Mouse (Mus musculus) heart, embryonic 12.5 days (tissue): ENCODE measurements around the gene Wdr91. TPM values are rescaled to one million over a fixed set of nuclear protein-coding genes. Genes with fewer than 3 reads are reported as not detected.
A peak's percentile ranks its signal among the peaks of the same experiment; 100 is the strongest.

Source experiments
- ATAC-seq: fragments of 200-750 bp; cut with Nextera tagmentation; 2 replicates; pipeline ENCODE4 v1.8.0; 2017; ENCODE audit warnings: moderate TSS enrichment, moderate library complexity; ENCODE audit not compliant: insufficient number of reproducible peaks, low FRiP score
- H3K27ac ChIP-seq: fragments of 300-500 bp; sonication (generic); 2 replicates; pipeline ENCODE4 v1.5.1; 2016; ENCODE audit warnings: mild to moderate bottlenecking, moderate library complexity; ENCODE audit not compliant: poor library complexity, severe bottlenecking
- H3K27me3 ChIP-seq: fragments of 300-500 bp; sonication (generic); replicated peaks from 2 replicates; pipeline ENCODE4 v1.6.1; 2016; ENCODE audit warnings: mild to moderate bottlenecking, moderate library complexity
- H3K36me3 ChIP-seq: fragments of 300-500 bp; sonication (generic); 2 replicates; pipeline ENCODE4 v1.6.1; 2016; ENCODE audit warnings: mild to moderate bottlenecking, moderate library complexity
- H3K4me1 ChIP-seq: fragments of 300-500 bp; sonication (generic); replicated peaks from 2 replicates; pipeline ENCODE4 v1.6.1; 2016; ENCODE audit warnings: mild to moderate bottlenecking
- H3K4me2 ChIP-seq: fragments of 300-500 bp; sonication (generic); 2 replicates; pipeline ENCODE4 v1.6.1; 2016; ENCODE audit warnings: mild to moderate bottlenecking, moderate library complexity
- H3K4me3 ChIP-seq: fragments of 300-500 bp; sonication (generic); 2 replicates; pipeline ENCODE4 v1.5.1; 2016; ENCODE audit warnings: mild to moderate bottlenecking
- H3K9ac ChIP-seq: fragments of 300-500 bp; sonication (generic); 2 replicates; pipeline ENCODE4 v1.6.1; 2016; ENCODE audit warnings: mild to moderate bottlenecking, moderate library complexity
- H3K9me3 ChIP-seq: fragments of 300-500 bp; sonication (generic); replicated peaks from 2 replicates; pipeline ENCODE4 v1.6.1; 2016; ENCODE audit warnings: mild to moderate bottlenecking, moderate library complexity
- WGBS: fragments of 180-500 bp; shearing (Covaris S2); methylation state at CpG from one replicate; pipeline ENCODE4 v1.1.7; 2016; 5-methylcytosine and 5-hydroxymethylcytosine counted together
- polyA plus RNA-seq: library from polyadenylated mRNA; unstranded; fragments of >200 nt; fragmentation: Nextera tagmentation; extraction: Ambion mirVana; gene quantifications from 2 replicates; pipeline ENCODE4 v1.2.1, GENCODE M21; 2016

Wdr91 gene
- polyA plus RNA-seq, 1 experiment from 2014 or later = 10.7 TPM

DNA sequence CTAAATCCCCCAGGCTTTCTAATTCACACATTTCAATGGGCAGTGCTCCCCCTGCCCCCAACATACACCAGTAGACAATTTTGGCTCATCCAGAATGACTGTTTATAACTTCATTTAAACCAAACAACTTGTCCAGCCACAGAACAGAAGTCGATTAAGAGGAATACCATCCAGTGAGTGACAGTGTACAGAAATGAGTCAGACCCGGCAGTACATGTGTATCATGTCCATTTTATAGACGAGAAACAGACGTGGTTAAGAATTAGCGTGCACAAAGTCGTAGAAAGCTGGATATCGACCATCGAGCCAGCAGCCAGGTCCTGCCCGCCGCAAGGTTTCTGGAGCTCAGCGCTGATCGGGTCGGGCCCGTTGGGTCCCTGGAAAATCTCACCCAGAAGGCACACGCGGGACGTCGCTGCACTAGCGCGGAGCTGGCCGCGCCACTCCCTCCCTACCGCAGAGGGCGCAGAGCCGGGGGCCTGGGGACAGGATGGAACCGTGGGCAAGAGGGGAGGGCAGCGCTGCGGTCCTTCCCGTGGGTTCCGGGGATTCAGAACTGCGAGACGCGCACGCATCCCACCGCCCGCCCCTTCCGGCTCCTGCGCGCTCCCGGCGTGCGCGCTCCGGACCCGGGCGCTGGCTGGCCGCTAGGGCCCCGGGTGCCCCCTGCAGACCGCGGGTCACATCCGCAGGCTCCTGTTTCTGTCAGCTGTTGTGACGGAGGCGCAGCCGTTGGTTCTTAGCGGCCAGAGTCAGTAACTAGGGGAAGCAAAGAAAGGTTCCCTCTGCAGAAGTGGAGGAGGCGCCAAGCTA, 33.0 kb downstream of the Wdr91 start, which contains the start of gene Cyren:
TSS of gene Cyren (minus strand) at position 552 of the 813 bp plus-strand sequence.
- Histone ChIP-seq H3K27ac (peak within 1 kb of the TSS; percentile 93), H3K27me3 (no peaks in the 10 kb centered on the region), H3K9ac (peak within 1 kb of the TSS; percentile 88), H3K4me3 (peak within 1 kb of the TSS; percentile 73), H3K4me1 (peaks cover 45% of the 10 kb centered on the region), H3K4me2 (peak within 1 kb of the TSS; percentile 68), H3K9me3 (no peaks in the 10 kb centered on the region), H3K36me3 (peaks cover 38% of the 10 kb centered on the region)
- WGBS = under 1% methylated on average over 55 of the region's 56 CpGs
- peak; percentile 89 for ATAC-seq

GRCm38 (mm10) chr6:34876835-34877156, 33.9 kb downstream of the Wdr91 start:
- H3K4me2 ChIP-seq = peak overlapping the region; percentile 68
- peak overlapping the region; percentile 73 for H3K4me3 ChIP-seq
- no peaks in the 10 kb centered on the region for H3K9me3 ChIP-seq
- no peaks in the 10 kb centered on the region for H3K27me3 ChIP-seq
- peak overlapping the region; percentile 93 for H3K27ac ChIP-seq
- 24% methylated on average over 2 of the region's 2 CpGs for WGBS
- peaks cover 45% of the 10 kb centered on the region for H3K4me1 ChIP-seq
- peaks cover 30% of the 10 kb centered on the region for H3K36me3 ChIP-seq
- peak; percentile 63; the same call in 1 of the 2 replicates for ATAC-seq
- H3K9ac ChIP-seq = peak overlapping the region; percentile 88

DNA sequence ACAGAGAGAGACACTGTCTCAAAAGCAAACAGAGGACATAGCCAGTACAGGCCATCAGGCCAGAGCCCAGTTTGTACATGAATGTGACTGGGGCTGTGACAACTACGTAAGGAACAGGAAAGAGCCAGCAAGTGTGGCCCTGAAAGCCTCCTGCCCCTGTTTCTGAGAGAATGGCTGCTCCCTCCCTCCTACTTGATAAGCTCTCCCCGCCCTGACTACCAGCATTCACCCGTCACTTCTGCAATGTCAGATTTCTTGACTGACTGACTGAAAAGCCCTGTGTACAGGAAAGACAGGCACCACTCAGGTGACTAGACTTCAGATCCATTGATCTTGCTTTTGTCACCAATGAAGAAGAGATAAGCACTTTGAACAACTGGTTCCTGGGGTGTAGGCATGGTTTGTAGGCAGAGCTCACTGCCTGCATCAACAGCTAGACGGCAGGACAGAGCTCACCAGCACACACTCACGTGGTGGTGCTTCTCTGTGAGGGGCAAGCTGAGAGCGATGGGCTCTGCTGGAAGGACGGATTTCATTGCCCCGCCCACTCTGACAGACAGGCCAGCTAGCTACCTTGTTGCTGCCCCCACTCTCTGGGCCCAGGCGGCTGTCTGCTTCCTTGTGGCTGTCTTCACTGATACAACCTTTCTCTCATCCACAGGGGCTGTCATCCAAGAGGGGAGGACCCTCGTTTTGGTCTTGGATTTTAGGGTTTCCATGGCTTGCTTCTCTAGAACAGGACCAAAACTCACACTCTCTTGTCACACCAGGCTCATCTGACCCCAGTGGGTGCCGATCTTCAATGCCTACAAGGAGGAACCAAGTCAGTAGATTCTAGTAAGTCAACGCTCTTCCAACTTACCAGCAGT, 34.5 kb downstream of the Wdr91 start:
- Histone ChIP-seq H3K4me2 (peak overlapping the region; percentile 68), H3K4me3 (0 out of 2 replicates have a peak overlapping the region, but pooled peaks have one; percentile 73), H3K27ac (peak overlapping the region; percentile 93), H3K9ac (peak overlapping the region; percentile 88), H3K4me1 (peaks cover 45% of the 10 kb centered on the region), H3K36me3 (peaks cover 27% of the 10 kb centered on the region), H3K9me3 (no peaks in the 10 kb centered on the region), H3K27me3 (no peaks in the 10 kb centered on the region)
- ATAC-seq = peak; percentile 28; the same call in 1 of the 2 replicates
- WGBS = 24% methylated on average over 12 of the region's 12 CpGs

- Histone ChIP-seq H3K36me3 (peaks cover 18% of the 10 kb centered on the region), H3K27me3 (no peaks in the 10 kb centered on the region), H3K27ac (peak overlapping the region; percentile 93), H3K4me1 (peaks cover 48% of the 10 kb centered on the region), H3K4me2 (0 out of 2 replicates have a peak overlapping the region, but pooled peaks have one; percentile 68), H3K4me3 (no peak overlapping the region), H3K9me3 (no peaks in the 10 kb centered on the region), H3K9ac (peak overlapping the region; percentile 88; the same call in 1 of the 2 replicates)
- WGBS = 78% methylated on average over 15 of the region's 15 CpGs
- no peak for ATAC-seq
These were observed 35.4 kb downstream of the Wdr91 start for GRCm38 (mm10) chr6:34875268-34875761.

- H3K4me3 ChIP-seq = no peak overlapping the region
- no peak; the same call in 1 of the 2 replicates for ATAC-seq
- H3K4me1 ChIP-seq = peaks cover 58% of the 10 kb centered on the region
- peak overlapping the region; percentile 59 for H3K9ac ChIP-seq
- 29% methylated on average over 21 of the region's 21 CpGs for WGBS
- H3K27me3 ChIP-seq = no peaks in the 10 kb centered on the region
- H3K36me3 ChIP-seq = peaks cover 8% of the 10 kb centered on the region
- H3K27ac ChIP-seq = peak overlapping the region; percentile 93
- H3K9me3 ChIP-seq = no peaks in the 10 kb centered on the region
- H3K4me2 ChIP-seq = peak overlapping the region; percentile 29
These were observed 36.4 kb downstream of the Wdr91 start for GRCm38 (mm10) chr6:34874101-34874921.

DNA sequence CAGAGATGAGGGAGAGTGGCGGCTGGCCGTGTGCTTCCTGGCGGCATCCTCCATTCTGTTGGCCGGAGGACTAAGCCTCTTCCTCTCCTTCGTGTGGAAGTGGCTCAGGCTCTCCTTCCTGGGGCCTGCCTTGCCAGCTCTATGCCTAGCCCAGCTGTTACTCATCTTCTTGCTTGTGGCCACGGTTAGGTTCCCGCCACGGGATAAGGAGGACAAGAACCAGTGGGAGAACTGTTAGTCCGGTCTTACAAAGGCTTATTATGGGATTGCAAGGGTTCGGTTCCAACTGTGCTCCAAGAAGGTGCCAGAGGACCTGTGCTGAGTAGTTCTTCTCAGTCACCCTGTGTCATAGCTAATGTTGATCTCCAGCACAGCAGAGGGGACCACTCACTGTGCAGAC, 37.8 kb downstream of the Wdr91 start:
- no peak for ATAC-seq
- Histone ChIP-seq H3K4me1 (peaks cover 62% of the 10 kb centered on the region), H3K9me3 (no peaks in the 10 kb centered on the region), H3K27me3 (no peaks in the 10 kb centered on the region), H3K4me2 (no peak overlapping the region), H3K9ac (no peak overlapping the region), H3K36me3 (0 out of 2 replicates have a peak, but pooled peaks cover 3% of the 10 kb centered on the region), H3K27ac (no peak overlapping the region), H3K4me3 (no peak overlapping the region)
- WGBS = 82% methylated on average over 10 of the region's 10 CpGs

DNA sequence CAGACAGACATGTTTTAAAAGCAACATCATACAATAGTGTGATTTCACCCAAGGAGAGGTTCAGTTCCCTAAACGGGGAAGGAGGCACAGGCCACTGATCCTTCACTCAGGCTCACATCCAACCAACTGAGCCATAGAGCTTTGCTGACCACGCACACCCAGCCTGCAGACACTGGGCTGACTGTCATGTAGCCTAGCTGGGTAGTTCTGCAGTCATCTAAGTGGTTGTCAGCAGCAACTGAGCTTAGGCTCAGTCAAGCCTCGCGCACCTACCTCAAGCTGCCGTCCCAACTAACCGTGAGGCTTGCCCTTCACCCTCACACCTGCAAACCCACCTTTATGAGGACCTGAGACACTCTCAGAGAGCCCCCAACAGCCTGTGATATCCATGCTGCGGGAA, 38.7 kb downstream of the Wdr91 start:
- H3K9ac ChIP-seq = no peak overlapping the region
- no peak for ATAC-seq
- WGBS = 84% methylated on average over 7 of the region's 7 CpGs

GRCm38 (mm10) chr6:34870724-34871123, 40.0 kb downstream of the Wdr91 start:
- no peak overlapping the region for H3K27ac ChIP-seq
- 0 out of 2 replicates have a peak, but pooled peaks cover 3% of the 10 kb centered on the region for H3K36me3 ChIP-seq
- H3K4me3 ChIP-seq = no peak overlapping the region
- H3K4me2 ChIP-seq = no peak overlapping the region
- H3K27me3 ChIP-seq = no peaks in the 10 kb centered on the region
- 74% methylated on average over 5 of the region's 5 CpGs for WGBS
- no peak overlapping the region for H3K9ac ChIP-seq
- no peak for ATAC-seq
- no peaks in the 10 kb centered on the region for H3K9me3 ChIP-seq
- peaks cover 57% of the 10 kb centered on the region for H3K4me1 ChIP-seq

More for the DNA sequence above, 38.7 kb downstream of the Wdr91 start:
- Histone ChIP-seq H3K27me3 (no peaks in the 10 kb centered on the region), H3K27ac (no peak overlapping the region), H3K4me1 (peaks cover 61% of the 10 kb centered on the region), H3K4me3 (no peak overlapping the region), H3K4me2 (no peak overlapping the region), H3K36me3 (0 out of 2 replicates have a peak, but pooled peaks cover 3% of the 10 kb centered on the region), H3K9me3 (no peaks in the 10 kb centered on the region)

- H3K36me3 ChIP-seq = 0 out of 2 replicates have a peak, but pooled peaks cover 3% of the 10 kb centered on the region
- peaks cover 57% of the 10 kb centered on the region for H3K4me1 ChIP-seq
- H3K4me2 ChIP-seq = peak overlapping the region; percentile 37; the same call in 1 of the 2 replicates
- no peaks in the 10 kb centered on the region for H3K27me3 ChIP-seq
- peak overlapping the region; percentile 48; the same call in 1 of the 2 replicates for H3K27ac ChIP-seq
- H3K9ac ChIP-seq = no peak overlapping the region
- WGBS = 67% methylated on average over 5 of the region's 5 CpGs
- H3K9me3 ChIP-seq = no peaks in the 10 kb centered on the region
- no peak for ATAC-seq
- H3K4me3 ChIP-seq = no peak overlapping the region
These were observed 40.5 kb downstream of the Wdr91 start for GRCm38 (mm10) chr6:34870136-34870535.

DNA sequence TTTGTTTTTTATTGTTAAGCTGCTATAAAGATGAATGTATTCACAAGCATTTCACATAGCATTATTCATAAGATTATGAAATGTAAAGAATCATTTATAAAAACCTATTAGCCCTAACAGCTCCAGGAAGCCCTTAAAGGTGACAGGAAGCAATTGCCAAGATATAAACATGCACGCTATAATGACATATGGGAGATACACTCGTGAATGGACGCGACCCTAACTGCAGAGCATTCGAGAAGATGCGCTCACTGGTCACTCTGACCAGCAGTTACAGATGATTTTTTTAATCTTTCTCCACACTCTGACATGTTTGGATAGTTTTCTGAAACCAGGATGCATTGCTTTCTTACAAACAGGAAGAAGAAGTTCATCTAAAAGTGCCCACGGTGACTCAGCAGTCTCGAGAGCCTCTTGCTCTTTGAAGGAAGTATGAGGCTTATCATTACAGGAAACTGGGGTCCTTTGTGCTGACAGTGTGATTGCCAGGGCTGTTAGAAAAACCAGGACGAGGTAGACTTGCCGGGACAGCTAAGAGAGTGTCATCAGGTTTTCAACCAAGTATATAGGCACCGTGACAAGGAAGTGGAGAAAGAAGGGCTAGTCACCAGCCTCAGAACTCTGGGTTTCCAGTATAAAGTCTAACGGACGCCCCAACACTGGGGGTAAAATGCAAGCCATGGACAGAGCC, 41.3 kb downstream of the Wdr91 start:
- no peaks in the 10 kb centered on the region for H3K27me3 ChIP-seq
- peak; percentile 34 for ATAC-seq

More for the DNA sequence above, 41.3 kb downstream of the Wdr91 start:
- peak overlapping the region; percentile 48 for H3K27ac ChIP-seq
- peaks cover 51% of the 10 kb centered on the region for H3K4me1 ChIP-seq
- H3K9ac ChIP-seq = no peak overlapping the region
- peak overlapping the region; percentile 37 for H3K4me2 ChIP-seq
- no peak overlapping the region for H3K4me3 ChIP-seq
- H3K9me3 ChIP-seq = no peaks in the 10 kb centered on the region
- 35% methylated on average over 13 of the region's 13 CpGs for WGBS
- H3K36me3 ChIP-seq = 0 out of 2 replicates have a peak, but pooled peaks cover 3% of the 10 kb centered on the region
